Mouse (Mus musculus) kidney, adult 9 months (tissue): ENCODE results near the gene Zfp981.
"Not testable (repeated sequence)": the region's sequence is repeated elsewhere in the genome, so short reads cannot be mapped to it uniquely, and the experiment has no call there.

ENCODE experiments used
- DNase-seq: peaks from one replicate; pipeline ENCODE4 v3.0.0; 2022

Gene Zfp981

GRCm38 (mm10) chr4:146501727-146502126 is at the start of gene Zfp981:
TSS of gene Zfp981 (plus strand) at chr4:146502027.
- not testable (repeated sequence) for DNase-seq

DNA sequence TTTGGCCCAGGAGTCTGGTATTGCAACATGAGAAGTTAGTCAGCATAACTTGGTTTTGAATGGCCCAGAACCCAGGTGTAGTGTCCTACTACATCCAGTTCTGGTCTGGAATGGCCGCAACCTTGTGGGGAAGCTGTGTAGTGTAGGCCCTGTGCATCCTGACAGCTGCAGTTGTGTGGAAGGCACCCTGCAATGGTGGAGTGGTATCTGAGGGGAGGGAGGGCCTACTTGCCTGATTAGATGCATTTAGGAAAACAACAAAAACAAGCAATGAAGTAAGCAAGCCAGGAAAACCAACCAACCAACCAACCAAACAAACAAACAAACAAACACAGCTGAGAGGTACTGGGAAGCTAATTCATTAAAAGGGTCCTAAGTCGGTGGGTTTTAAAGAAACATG is 49.3 kb upstream of the Zfp981 start:
- DNase-seq = not testable (repeated sequence)

- DNase-seq = not testable (repeated sequence)
These were observed 47.7 kb upstream of the Zfp981 start for GRCm38 (mm10) chr4:146454170-146454569.

DNA sequence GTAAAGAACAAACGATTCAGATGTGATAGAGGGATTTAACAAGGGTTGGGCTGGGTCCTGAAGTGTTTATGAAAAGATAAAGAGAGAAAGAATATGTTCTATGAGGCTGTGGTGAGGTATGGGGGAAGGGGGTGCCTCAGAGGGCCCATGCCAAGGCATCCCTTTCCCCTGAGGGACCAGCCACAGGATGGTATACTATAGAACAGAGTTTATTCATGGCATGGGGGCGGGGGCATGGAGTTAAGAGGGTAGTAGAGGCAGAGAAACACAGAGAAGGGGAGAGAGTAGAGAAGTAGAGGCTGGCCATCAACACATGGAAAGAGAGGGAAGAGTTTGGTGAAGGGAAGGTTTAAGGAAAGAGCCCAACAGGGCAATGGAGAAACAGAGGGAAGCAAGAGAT is 46.9 kb upstream of the Zfp981 start:
- DNase-seq = no peak

DNA sequence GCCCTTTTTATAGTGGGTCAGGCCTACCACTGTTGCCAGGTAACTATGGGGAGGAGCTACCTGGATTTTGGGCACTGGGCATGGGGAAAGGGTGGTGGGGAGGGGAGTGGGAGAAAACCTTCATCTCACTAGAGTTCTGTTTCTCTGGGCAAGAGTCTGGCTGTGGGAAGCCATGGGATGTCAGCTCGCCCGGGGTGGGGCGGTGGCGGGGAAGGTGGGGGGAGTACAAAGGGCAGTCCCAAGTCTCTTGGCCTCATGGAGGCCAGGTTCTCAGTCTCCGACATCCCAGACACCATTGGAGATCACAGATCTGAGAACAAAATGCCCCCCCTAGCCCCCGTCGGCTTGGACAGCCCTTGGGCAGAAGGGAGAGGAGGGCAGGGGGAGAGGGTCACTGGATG is 46.5 kb upstream of the Zfp981 start:
- DNase-seq = no peak

- DNase-seq = no peak
These were observed 45.6 kb upstream of the Zfp981 start for GRCm38 (mm10) chr4:146456061-146456726.

GRCm38 (mm10) chr4:146457126-146457525 is 44.7 kb upstream of the Zfp981 start:
- DNase-seq = no peak

- no peak for DNase-seq
These were observed 44.1 kb upstream of the Zfp981 start for GRCm38 (mm10) chr4:146457720-146458119.

DNA sequence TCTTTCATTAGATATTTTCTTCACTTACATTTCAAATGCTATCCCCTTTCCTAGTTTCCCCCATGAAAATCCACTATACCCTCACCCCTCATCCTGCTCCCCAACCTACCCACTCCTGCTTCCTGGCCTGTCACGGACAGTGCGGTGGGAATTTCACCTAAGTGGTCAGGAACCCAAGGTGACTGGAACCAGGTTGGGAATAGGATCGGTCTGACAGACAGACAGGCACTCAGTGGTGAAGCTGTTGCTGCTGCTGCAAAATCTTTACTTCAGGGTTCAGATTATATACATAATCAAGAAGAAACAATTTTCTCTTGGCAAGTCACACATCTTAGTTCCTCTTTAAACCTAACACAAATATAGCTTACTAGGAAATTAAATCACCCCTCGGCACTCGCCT is 42.0 kb upstream of the Zfp981 start:
- DNase-seq = not testable (repeated sequence)

DNA sequence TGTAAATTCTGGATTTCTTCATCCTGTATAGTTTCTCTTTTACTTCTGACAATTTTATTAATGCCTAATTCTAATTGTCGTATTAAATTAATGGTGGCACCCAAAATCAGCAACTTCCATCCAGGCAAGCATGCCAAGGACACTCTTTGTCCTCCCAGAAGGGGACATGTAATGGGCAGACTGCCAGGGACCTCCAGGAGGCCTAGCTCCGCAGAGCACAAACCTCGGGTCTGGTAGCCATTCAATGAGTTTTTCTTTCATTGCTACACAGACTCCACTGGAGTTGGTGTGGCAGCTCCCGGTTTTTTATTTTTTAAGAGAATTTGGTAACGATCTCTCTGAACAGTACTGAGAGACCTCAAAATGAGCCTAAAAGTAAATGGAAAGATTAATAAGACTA is 41.1 kb upstream of the Zfp981 start:
- DNase-seq = not testable (repeated sequence)

DNA sequence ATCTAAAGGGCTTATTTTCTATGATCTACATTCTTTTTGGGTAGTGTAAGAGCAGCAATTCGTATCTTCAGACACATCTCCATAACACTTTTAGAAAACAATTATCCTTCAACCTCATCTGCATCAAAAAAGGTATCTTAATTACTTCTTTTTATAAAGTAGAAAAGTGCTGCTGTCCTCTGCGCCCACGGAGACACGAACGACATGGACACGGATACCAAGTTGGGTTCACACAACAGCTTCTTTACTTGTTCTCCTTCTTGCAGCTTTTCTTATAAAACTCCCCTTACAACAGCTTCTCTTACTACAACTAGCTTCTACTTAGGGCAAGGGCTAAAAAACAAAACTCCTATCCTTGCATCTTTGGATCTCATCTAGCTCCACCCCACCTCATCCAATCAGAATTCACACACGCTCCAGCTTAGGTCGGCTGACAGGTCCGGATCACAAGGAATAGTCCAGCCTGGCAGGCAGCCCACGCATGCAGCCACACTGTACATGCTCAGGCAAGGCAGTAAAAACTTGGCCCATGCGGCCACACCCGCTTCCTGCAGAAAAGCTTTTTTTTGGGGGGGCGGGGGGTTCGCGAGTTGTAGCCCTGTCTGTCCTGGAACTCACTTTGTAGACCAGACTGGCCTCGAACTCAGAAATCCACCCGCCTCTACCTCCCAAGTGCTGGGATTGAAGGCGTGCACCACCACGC is 38.0 kb upstream of the Zfp981 start:
- not testable (repeated sequence) for DNase-seq

DNA sequence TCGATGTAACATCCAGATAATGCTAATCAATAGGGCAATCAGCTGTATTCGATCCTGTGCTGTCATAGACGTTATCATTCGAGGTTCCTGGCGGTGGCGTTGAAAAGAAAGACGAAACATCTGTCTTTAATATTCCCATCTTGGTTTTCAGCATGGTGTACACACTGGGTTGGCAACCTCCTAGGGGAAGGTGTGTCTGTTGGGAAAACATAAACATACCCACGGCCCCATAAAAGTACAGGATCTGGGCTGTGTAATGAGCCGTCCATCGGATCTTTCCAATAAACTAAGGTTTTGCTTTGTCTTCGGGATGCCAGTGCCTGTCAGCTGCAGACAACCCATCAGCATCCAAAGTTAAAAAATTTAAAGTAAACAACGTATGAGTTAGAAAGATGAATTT is 31.8 kb upstream of the Zfp981 start:
- DNase-seq = not testable (repeated sequence)

DNA sequence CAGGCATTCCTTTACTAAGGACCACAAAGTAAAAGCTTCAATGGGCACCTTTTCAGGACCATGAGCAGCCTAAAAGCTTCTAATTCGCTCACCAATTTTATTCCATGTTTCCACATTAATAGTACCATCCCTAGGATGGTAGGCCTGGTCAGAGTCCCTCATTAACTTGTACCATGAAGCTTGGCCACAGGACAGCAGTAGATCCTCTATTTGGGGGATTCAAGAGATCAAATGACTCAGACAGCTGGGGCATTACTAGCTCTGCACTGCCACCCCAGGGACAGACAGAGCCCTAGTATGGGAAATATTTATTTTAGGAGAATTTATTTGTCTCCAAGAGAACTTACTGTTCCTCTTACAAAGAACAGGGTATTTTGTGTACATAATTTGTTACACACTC is 27.6 kb upstream of the Zfp981 start:
- DNase-seq = not testable (repeated sequence)

DNA sequence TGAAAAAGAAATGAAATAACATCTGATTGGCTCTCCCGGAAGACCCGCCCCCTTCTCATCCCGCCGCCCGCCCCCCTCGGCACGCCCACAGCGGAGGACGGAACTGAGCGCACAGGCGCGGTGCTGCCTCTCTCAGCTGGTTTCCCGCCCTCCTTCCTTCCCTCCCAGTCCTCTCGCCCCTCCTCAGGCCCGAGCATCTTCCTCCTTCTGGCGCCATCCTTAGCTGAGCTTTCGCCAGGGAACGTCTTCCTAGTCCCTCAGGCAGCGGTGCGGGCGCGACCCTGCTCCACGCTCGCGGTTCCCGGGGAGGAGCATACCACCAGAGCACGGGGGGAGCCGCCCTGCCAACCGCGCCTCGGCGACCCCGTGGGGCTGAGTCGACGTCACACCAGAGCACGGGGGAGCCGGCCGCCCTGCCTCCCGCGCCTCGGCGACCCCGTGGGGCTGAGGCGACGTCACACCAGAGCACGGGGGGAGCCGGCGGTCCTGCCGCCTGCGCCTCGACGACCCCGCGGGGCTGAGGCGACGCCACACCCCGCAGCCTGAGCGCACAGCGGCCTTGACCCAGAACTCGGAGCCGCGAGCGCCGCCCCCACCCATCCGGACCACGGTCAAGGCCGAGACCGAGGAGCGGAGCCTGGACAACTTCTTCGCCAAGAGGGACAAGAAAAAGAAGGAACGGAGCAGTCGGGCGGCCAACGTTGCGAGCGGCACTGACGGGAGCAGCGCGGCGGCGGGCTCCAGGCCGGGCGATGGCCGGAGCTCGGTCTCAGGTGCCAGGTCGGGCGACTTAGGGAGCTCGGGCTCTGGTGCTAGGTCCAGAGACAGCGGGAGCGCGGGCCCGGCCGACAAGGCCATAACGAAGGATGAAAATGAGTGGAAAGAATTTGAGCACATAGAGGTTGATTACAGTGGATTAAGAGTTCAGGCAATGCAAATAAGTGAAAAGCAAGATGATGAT is 26.8 kb upstream of the Zfp981 start:
- DNase-seq = not testable (repeated sequence)

GRCm38 (mm10) chr4:146476260-146476659 is 25.6 kb upstream of the Zfp981 start:
- not testable (repeated sequence) for DNase-seq

GRCm38 (mm10) chr4:146476959-146477358 is 24.9 kb upstream of the Zfp981 start:
- not testable (repeated sequence) for DNase-seq

GRCm38 (mm10) chr4:146480376-146481096 is 21.3 kb upstream of the Zfp981 start:
- DNase-seq = not testable (repeated sequence)

GRCm38 (mm10) chr4:146482546-146482945 is 19.3 kb upstream of the Zfp981 start:
- not testable (repeated sequence) for DNase-seq

GRCm38 (mm10) chr4:146483571-146484280 is 18.1 kb upstream of the Zfp981 start:
- DNase-seq = not testable (repeated sequence)

GRCm38 (mm10) chr4:146484676-146485075 is 17.2 kb upstream of the Zfp981 start:
- not testable (repeated sequence) for DNase-seq

DNA sequence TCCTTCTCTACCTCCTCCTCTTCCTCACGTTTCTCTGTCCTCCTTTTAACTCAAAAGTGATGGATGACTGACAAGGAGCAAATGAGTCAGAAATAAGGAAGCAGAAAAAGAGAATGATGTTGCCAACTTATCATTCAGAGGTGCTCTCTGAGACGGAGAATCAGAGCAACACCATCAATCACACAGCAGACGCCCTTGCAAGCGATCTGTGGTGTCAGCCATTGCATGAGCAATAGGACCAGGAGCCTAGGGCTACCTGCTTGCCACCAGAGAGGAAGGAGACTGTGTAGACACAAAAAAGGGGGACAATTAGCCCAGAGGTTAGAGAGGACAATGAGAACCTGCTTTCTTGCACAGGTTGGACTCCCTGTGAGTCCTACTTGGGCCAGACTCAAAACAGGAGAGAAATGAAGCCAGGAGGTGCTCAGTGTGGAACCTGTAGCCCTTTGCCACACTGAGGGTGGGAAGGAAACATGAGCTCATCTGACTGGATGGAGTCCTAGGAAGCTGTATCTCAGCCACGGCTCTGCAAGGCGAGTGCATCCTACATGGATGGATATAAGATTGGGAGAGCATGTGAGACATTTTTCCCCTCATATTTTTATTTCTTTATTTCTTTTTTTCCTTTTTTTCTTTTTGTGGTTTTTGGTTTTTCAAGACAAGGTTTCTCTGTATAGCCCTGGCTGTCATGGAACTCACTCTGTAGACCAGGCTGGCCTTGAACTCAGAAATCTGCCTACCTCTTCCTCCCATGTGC is 16.5 kb upstream of the Zfp981 start:
- DNase-seq = not testable (repeated sequence)
